Comparison of ENCODE assay signal across 25 mouse cellular contexts in the genomic region with DNA sequence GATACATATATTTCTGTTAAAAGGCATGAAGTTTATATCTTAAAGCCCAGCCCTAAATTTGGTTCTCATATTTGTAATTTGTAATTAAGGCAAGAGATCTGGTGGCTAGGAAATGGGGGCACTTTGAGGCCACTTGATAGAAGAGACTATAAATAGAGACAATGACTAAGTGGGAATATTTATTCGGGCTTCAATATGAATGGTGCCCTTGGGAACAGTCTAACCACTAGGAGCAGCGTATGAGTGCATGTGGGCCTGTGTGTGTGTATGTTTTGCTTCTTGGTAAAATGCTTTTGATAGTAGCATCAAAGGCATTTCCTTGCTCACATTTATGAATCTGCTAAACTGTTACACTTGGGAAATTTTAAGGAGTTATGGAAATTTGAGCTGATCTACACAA.
"Had no signal": no experiment of that assay in that cellular context is flagged by ENCODE, and none has a peak within 500 bp of the region (broad histone marks: within the 10 kb centered on the region; RNA-seq: fewer than 3 reads in every experiment).

No protein-coding gene starts in this region.

- DNase-seq: forebrain, postnatal 0 days; gastrocnemius, adult 2 months; gastrocnemius, postnatal 10 days; gastrocnemius, postnatal 25 days; heart, postnatal 4 days; kidney, adult 18-20 months; kidney, adult 8-10 months; kidney, postnatal 10 days; kidney, postnatal 25 days; kidney, postnatal 4 days; liver had no signal

- H3K27ac ChIP-seq: gastrocnemius, adult 2 months; heart, embryonic 10.5 days; heart, embryonic 13.5 days; heart, embryonic 15.5 days; hindbrain, embryonic 10.5 days; hindbrain, embryonic 12.5 days; hindbrain, embryonic 14.5 days; layer of hippocampus, adult 2 months; left cerebral cortex, adult 2 months; limb, embryonic 10.5 days; limb, embryonic 12.5 days; liver, embryonic 14.5 days had no signal

- H3K4me2 ChIP-seq: heart, embryonic 13.5 days; heart, embryonic 15.5 days; hindbrain, embryonic 12.5 days; hindbrain, embryonic 14.5 days; limb, embryonic 12.5 days; liver, embryonic 11.5 days had no signal

- H3K27me3 ChIP-seq: heart, embryonic 13.5 days; heart, embryonic 15.5 days; hindbrain, embryonic 12.5 days; limb, embryonic 12.5 days had no signal

- H3K36me3 ChIP-seq: heart, embryonic 10.5 days; heart, embryonic 13.5 days; heart, embryonic 15.5 days; hindbrain, embryonic 10.5 days; hindbrain, embryonic 12.5 days; limb, embryonic 10.5 days; limb, embryonic 12.5 days had no signal

- H3K4me3 ChIP-seq: gastrocnemius, adult 2 months; heart, embryonic 10.5 days; heart, embryonic 13.5 days; heart, embryonic 15.5 days; hindbrain, embryonic 10.5 days; hindbrain, embryonic 12.5 days; layer of hippocampus, adult 2 months; left cerebral cortex, adult 2 months; limb, embryonic 10.5 days; limb, embryonic 12.5 days had no signal

- ATAC-seq: forebrain, postnatal 0 days; hindbrain, embryonic 16.5 days; inflammation-experienced regulatory T-cells, adult 6 months had no signal

- H3K9ac ChIP-seq: forebrain, postnatal 0 days; heart, embryonic 13.5 days; heart, embryonic 15.5 days; hindbrain, embryonic 12.5 days; hindbrain, embryonic 14.5 days; limb, embryonic 12.5 days; liver, embryonic 14.5 days had no signal

- H3K4me1 ChIP-seq: heart, embryonic 10.5 days; heart, embryonic 13.5 days; heart, embryonic 15.5 days; hindbrain, embryonic 10.5 days; hindbrain, embryonic 12.5 days; limb, embryonic 10.5 days; limb, embryonic 12.5 days had no signal

- H3K9me3 ChIP-seq: heart, embryonic 10.5 days; heart, embryonic 13.5 days; heart, embryonic 15.5 days; hindbrain, embryonic 10.5 days; hindbrain, embryonic 12.5 days; limb, embryonic 10.5 days; limb, embryonic 12.5 days had no signal
